Mouse (Mus musculus): Measurements from ENCODE around the gene 4933412E24Rik.

Gene 4933412E24Rik

GRCm38 (mm10) chr15:60016513-60016912 is at the start of gene 4933412E24Rik:
TSS of gene 4933412E24Rik (minus strand) at chr15:60016613.
- DNase-seq = no peak

DNA sequence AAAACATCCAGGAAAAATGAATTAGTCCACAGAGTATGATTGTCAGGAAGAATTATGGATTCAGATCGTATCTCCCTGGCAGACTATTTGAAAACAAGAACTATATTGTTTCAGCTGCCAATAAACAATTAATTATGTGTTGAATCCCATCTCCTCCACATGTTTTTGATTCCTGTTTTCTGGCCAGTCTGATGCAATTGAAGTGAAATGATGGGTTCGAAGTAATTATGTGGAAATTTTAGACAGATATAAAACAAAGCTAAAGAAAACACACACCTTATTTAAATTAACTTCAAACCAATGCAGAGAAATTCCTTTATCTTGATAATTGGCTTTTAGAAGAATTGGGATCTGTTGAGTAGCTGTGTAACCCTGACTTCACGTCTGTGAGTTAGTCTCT is 14.3 kb upstream of the 4933412E24Rik start:
- DNase-seq = no peak

DNA sequence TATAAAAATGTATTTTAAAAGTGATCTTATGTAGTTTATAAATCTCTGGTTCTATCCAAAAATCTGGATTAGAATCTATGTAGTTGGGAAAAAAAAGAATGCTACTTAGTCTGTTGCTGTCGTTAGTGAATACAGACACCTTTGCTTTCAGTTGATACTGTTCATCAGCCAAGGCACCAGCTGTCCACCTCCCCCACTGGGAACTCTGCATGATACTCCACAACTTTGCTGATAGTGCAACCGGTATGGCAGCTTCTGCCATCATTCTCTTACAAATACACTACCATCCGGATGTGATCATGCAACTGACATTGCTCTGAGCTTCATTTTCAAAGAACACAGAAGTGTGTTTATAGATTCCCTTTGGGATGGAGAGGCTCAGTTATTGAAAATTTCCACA is 4.8 kb upstream of the 4933412E24Rik start:
- DNase-seq = no peak

DNA sequence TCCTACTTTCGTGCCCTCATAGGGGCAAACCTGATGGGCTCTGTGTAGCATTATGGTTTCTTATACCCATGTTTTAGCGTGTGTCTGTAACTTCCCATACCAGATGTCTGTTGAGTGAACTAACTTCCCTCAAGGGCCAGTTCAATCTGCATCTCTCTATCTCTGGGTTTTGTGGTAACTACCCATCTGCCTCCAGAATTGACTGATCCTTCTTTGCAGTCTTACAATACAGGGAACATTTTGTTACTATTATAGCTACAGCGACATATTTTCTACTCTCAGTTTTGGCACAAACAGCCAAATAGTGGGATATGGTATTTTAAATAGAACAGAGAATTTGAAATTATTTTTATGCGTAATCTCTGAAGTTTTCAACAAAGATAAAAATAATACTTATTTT is 6.2 kb downstream of the 4933412E24Rik start:
- no peak for DNase-seq

DNA sequence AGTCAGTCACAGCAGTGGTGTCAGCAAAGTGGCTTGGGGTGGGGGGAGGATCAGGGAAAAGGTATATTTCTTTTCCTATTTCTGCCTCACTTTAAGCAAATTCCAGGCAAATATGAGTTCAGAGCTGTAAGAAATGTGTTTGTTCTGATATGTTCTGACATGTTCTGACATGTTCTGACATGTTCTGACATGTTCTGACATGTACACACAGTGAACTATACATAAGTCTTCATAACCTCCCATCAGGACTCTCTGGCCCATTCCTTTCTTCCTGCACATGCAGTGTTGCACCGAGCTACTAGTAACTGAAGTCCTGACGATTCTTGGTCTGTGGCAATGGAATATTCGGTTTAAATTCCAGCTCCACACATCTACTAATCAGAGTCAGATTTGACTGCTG is 6.8 kb downstream of the 4933412E24Rik start:
- no peak for DNase-seq

GRCm38 (mm10) chr15:59983777-59984176 is 32.6 kb downstream of the 4933412E24Rik start:
- no peak for DNase-seq

DNA sequence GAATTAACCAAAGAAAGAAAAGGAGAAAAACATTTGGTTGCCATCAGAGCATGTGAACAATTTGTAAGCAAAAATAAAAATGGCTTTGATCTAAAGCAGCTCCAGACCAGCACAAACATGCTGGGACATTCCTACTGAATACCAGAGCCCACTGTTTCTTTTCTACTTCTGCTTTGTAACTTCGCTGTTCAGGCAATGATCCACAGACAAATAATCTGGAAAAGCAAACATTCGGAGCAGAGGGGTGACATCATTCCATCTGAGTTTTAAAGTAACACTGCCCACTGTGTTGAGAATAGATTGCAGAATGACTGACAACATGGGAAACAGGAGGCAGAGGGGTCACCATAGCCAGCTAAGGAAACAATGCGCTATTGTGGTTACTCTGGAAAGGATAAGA is 41.1 kb downstream of the 4933412E24Rik start:
- no peak for DNase-seq

- no peak for DNase-seq
Observed at GRCm38 (mm10) chr15:59974584-59974983, 41.8 kb downstream of the 4933412E24Rik start.

GRCm38 (mm10) chr15:59973651-59974519 is 42.5 kb downstream of the 4933412E24Rik start:
- DNase-seq = no peak

Measured in lung, postnatal 14 days (tissue).